Mouse (Mus musculus): ENCODE data around the gene Gm49358. TPM values are rescaled to one million over a fixed set of nuclear protein-coding genes. Genes with fewer than 3 reads are reported as not detected.

Gene Gm49358
- total RNA-seq, 2 experiments from 2014 or later: not detected

DNA sequence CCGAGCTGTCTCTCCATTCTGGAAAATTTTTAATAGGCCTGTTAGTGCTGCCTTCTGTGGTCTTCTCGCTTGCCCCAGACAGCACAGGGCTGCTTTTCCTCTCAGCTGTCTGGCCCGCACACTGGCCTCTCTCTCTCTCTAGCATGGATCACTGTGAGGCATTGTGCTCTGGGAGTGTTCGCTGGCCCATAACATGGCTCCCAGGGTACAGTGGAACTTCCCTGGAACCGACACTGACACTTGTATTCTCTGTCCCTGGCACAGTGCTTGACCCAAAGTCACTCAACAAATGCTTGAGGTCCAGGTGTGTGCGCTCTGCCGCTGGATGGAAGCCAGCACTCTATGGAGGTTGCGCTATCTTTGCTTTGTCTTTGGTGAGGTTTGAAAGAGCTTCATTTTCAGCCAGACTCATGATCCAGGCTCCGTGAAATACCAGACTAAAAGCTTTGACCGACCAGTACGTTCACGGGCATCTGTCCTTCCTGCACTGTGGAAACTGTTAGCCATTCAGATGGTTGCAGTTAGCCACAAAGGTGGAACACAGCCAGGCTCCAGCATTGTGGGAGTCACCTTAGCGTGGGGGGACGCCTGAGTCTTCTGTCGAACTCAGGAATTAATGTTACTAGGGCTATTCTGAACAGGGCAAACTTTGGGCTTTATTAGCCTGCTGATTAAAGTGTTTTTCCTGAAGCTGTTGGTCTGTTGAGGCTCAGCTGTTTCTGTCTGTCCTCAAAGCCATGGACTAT is 44.4 kb downstream of the Gm49358 start:
- no peak for ATAC-seq (ENCODE audit: poor library complexity, severe bottlenecking)

GRCm38 (mm10) chr10:86810000-86810399 is 46.2 kb downstream of the Gm49358 start:
- ATAC-seq (ENCODE audit: poor library complexity, severe bottlenecking): no peak

DNA sequence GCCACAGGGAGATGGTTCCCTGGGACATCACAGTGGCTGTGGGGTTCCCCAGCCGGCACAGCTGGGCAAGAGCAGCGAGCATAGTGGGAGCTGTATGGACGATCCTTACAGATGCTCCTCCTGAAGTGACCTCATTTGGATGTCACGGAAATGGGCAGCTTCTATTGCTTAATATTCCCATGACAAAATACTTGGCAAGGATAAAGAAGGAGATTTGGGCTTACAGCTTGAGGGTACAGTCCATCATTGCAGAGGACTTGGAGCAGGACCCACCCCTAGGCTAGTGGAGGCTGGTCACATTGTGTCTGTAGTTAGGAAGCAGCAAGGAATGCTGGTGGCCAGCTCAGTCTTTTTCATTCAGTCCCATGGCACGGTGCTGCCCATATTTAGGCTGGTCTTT is 46.8 kb downstream of the Gm49358 start:
- no peak for ATAC-seq (ENCODE audit: poor library complexity, severe bottlenecking)

DNA sequence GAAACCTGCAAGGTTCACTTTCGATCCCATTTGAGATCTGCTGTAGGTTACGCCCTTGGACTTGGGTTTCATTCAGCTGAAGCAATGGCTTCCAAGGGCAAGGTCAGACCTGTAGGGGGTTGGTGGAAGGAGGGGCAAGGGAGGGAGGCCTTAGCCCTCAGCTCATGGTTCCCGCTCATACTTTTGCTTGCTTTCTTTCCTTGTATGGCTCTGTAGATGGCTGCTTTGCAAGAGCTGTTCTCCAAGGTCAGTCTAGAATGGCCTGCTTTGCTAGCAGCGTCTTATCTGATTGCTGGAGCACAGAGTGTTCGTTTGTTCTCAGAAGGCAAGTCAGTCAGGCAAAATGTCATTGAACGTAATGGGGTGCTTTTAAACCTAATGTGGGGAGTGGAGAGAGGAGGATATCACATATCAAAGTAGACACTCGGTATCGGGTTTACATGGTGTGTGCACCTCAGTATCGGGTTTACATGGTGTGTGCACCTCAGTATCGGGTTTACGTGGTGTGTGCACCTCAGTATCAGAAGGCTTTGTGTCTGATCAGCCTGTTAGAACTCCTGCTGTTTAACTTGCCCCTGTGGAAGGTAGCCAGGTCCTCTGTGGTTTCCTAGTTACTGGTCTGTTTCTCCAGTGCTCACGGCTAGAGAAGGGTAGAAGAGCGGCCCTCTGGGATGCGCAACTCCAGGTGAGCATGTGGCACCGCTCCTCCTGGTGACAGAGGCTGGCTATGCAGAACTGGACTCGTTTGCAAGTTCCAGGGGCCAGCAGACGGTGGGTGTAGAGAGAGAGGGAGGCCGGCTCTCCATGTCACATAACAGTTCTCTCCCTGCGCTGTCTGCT is 50.7 kb downstream of the Gm49358 start:
- no peak for ATAC-seq (ENCODE audit: poor library complexity, severe bottlenecking)

- 0 out of 2 replicates have a peak, but pooled peaks have one; percentile 28 for ATAC-seq (ENCODE audit: poor library complexity, severe bottlenecking)
Observed at GRCm38 (mm10) chr10:86815133-86815532, 51.4 kb downstream of the Gm49358 start.

DNA sequence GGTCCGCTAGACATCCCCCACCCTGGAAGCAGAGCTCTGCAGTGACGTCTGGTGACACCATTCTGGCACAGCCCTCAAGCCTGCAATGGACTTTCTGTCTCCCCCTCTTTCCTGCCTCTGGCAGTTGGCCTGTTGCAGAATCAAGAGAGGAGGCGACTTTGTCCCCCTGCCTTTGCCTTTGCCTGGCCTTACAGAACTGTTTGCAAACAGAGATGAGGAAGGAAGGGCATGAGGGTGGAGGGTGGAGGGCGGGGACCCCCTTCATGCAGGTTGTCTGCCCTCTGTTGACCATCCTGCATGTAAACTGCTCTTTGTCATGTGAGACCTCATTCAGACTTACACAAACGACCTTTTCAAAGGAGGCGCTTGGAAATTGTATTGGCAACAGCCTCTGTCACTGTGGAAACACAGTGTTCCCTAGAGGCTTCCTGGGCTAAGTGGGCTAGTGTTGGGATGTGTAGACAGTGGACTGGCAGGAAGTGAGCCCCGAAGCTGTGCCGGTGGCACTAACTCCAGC is 55.9 kb downstream of the Gm49358 start:
- ATAC-seq (ENCODE audit: poor library complexity, severe bottlenecking): no peak

- no peak for ATAC-seq (ENCODE audit: poor library complexity, severe bottlenecking)
Observed at GRCm38 (mm10) chr10:86821014-86821413, 57.2 kb downstream of the Gm49358 start.

DNA sequence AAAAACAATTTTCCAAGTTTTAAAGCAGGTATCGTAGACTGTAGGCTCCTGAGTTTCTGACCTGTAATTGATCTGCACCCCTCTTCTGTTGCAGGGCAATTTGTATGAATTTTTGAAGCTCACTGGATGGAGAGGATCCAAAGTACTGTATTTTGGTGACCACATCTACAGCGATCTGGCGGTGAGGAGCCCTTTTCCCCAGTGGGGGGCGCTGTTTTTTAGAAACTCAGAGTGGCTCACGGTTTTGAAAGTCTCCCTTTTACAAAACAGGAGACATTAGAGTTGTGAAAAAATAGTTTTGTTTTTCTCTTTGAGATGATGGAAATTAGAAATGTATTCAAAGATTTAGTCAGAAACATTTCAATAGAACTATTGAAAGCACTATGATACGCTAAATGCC is 60.3 kb downstream of the Gm49358 start:
- no peak for ATAC-seq (ENCODE audit: poor library complexity, severe bottlenecking)

GRCm38 (mm10) chr10:86824871-86825270 is 61.1 kb downstream of the Gm49358 start:
- no peak for ATAC-seq (ENCODE audit: poor library complexity, severe bottlenecking)

DNA sequence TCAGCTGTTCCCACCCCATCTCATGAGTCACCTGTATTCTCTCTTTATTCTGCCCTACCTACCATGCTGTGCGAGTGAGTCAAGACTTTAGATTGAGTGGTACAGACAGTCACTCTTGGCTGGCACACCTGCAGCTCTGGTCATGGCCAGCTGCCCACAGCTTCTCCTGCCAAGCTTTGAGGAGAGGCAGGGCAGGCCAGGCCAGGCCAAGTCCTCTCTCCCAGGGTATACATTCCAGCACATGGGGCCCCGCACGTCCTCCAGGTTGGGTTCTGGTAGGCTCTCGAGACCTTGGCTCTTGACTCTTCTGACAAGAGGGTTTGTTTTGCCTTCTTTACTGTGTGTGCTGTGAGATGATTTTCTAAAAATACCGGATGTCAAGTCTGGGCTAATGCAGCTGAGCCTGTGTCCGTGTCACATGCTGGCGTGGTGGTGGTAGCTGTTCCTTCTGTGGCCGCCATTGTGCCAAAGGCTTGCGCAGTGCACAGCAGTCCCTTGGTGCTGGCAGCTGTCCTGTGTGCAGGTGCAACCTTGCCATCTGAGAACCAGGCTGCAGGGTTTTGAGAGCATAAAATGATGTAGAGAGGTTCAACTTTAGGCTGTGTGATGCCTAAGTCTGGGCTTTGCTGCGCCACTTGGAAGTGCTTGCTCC is 62.2 kb downstream of the Gm49358 start:
- ATAC-seq (ENCODE audit: poor library complexity, severe bottlenecking): no peak

GRCm38 (mm10) chr10:86826929-86827328 is 63.2 kb downstream of the Gm49358 start:
- ATAC-seq (ENCODE audit: poor library complexity, severe bottlenecking): peak; percentile 73

- ATAC-seq (ENCODE audit: poor library complexity, severe bottlenecking): no peak
Observed at GRCm38 (mm10) chr10:86828221-86829135, 64.7 kb downstream of the Gm49358 start.

DNA sequence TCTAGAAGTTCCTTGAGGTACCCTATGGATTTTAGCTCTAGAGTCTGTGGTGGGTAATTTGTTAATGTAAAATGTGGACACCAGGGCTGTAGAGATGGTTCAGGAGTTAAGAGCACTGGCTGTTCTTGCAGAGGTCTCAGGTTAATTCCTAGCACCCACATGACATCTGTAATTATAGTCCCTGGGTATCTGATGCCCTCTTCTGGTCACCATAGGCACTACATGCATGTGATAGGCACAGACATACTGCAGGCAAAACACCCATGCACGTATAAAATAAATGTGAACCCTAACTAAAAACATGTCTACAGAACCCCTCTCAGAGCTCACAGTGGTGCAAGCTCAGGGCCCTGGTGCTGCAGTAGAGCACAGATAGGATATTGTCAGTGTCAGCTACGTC is 65.7 kb downstream of the Gm49358 start:
- ATAC-seq (ENCODE audit: poor library complexity, severe bottlenecking): no peak

- ATAC-seq (ENCODE audit: poor library complexity, severe bottlenecking): no peak
Observed at GRCm38 (mm10) chr10:86836784-86837183, 73.0 kb downstream of the Gm49358 start.

DNA sequence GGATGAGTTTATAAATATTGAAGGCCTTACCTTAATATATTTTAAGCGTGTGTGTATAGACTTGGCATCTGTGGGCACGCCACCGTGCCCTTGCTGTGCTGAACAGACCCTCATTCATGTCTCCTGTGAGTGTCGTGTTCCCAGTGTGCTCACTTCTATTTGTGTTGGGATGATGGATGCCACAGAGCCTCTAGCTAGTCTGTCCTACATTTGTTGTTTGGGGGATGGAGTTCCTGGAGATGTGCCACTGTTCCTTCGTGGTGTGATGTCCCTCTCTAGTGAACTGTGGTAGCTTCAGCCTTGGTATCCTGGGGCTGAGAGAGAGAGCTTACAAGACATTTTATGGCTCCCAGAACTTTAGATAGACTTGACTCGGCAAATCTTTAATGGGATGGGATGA is 75.1 kb downstream of the Gm49358 start:
- no peak for ATAC-seq (ENCODE audit: poor library complexity, severe bottlenecking)

DNA sequence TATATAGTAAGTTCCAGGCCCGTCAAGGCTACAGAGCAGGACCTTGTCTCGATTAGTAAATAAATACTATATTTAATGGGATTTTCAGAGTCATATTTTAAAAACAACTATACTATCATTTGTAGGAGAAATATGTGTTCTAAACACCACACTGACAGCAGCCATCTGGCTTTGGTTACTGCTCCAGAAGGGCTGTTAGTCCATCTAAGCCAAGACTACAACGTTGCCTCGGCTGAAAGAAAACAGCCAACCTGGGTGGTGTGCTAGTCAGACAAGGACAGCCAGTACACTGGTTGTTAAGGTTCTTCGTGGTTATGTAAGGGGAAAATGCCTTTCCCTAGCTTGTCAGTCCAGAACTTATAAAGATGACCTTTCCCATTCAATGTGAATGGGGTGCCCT is 78.9 kb downstream of the Gm49358 start:
- ATAC-seq (ENCODE audit: poor library complexity, severe bottlenecking): no peak

DNA sequence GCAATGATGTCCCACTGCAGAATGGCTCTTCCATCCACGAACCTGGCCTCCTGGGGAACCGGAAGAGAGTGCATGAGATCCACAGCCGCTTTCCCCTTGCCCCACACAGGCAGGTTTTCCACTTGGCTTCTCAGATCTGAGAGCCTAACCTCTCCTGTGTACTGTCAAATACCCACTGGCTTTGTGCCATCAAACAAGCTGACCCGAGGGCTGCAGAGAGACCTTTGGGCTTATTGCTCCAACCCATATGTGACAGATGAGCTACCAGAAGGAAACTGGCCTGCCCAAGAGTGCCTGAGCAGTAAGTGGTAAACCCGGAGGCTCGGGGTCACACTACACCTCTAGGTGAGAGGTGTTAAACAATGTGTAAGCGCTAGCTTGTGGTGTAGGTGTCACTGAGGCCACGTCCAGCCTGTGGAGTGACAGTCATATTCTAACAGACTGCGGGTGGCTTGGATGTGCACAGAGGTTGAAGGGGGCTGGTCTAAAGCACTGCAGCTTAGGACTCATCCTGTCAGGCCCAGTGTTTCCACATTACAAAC is 83.2 kb downstream of the Gm49358 start:
- peak; percentile 66 for ATAC-seq (ENCODE audit: poor library complexity, severe bottlenecking)

DNA sequence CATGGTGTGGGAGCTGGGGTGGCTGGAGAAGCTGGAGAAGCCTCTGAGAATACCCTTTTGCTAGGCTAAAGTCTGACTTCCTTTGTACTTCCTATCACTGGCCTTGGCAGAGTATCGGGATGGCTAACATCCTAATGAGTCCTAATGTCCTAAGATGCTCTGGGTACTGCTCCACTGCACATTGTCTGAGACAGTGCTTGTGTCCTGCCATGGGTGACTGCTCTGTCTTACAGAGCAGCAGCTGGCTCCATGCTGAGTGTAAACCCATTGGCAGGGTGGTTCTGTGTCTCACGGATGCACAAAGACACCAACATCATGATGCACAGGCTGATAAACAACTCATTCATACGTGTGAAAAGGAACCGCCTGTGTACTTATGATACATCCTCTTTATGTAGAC is 85.3 kb downstream of the Gm49358 start:
- ATAC-seq (ENCODE audit: poor library complexity, severe bottlenecking): no peak

GRCm38 (mm10) chr10:86849508-86849907 is 85.7 kb downstream of the Gm49358 start:
- no peak for ATAC-seq (ENCODE audit: poor library complexity, severe bottlenecking)

DNA sequence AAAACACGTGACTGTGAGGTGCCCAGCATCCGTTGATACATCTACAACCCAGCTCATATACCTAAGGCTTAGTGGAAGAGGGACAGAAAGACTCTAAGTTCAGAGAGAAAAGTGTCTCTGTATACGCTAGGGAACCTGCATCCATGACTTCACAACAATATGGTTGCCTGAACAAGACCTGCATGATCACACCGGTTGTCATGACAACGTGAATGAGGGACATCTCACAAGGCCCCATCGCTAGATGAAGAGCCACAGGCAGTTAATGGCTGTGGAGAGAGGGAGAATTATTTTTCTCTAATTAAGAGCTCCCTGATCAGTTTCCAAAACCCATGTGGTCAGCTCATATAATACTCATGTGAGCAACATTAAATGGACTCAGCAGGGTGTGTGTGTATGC is 88.4 kb downstream of the Gm49358 start:
- ATAC-seq (ENCODE audit: poor library complexity, severe bottlenecking): no peak

Data from megakaryocyte, adult 5-6 weeks (primary cell).